Mouse (Mus musculus): ENCODE data around the gene Pold1. TPM values are rescaled to one million over a fixed set of nuclear protein-coding genes. Genes with fewer than 3 reads are reported as not detected.

Pold1 gene
- polyA plus RNA-seq (2012; rRNA removed): 34.3 and 38.3 TPM in 2 replicates

GRCm38 (mm10) chr7:44548497-44549087 lies at the start of gene Pold1:
Gene Pold1, minus strand, starts transcription at chr7:44548849.
- DNase-seq: peak; percentile 100
- H3K4me1 ChIP-seq (ENCODE audit: control insufficient read depth, insufficient read depth, low read length): no peaks in the 10 kb centered on the region; the same call in 1 of the 2 replicates
- peak within 1 kb of the TSS; percentile 95 for H3K4me3 ChIP-seq (replicated peaks; ENCODE audit: extremely low read depth, low read depth, low read length)
- TF ChIP-seq CTCF (IDR thresholded peaks at IDR 0.05; ENCODE audit: insufficient read depth, low read length): peak; percentile 77
- TF ChIP-seq POLR2A (IDR thresholded peaks at IDR 0.05; ENCODE audit: borderline replicate concordance, extremely low read depth, low read depth, low read length): peak; percentile 34; the same call in 1 of the 2 replicates
- WGBS: under 1% methylated on average over 43 of the region's 43 CpGs

GRCm38 (mm10) chr7:44598336-44598735 lies 49.7 kb upstream of the Pold1 start:
- no peak overlapping the region for H3K4me3 ChIP-seq (replicated peaks; ENCODE audit: extremely low read depth, low read depth, low read length)
- WGBS: 71% methylated on average over 12 of the region's 12 CpGs
- no peak for TF ChIP-seq POLR2A (IDR thresholded peaks at IDR 0.05; ENCODE audit: borderline replicate concordance, extremely low read depth, low read depth, low read length)
- no peak for TF ChIP-seq CTCF (IDR thresholded peaks at IDR 0.05; ENCODE audit: insufficient read depth, low read length)
- H3K4me1 ChIP-seq (ENCODE audit: control insufficient read depth, insufficient read depth, low read length): no peaks in the 10 kb centered on the region
- DNase-seq: no peak

GRCm38 (mm10) chr7:44597666-44598065 lies 49.0 kb upstream of the Pold1 start:
- Histone ChIP-seq H3K4me1 (ENCODE audit: control insufficient read depth, insufficient read depth, low read length) (no peaks in the 10 kb centered on the region), H3K4me3 (replicated peaks; ENCODE audit: extremely low read depth, low read depth, low read length) (no peak overlapping the region)
- TF ChIP-seq CTCF (IDR thresholded peaks at IDR 0.05; ENCODE audit: insufficient read depth, low read length) (no peak), POLR2A (IDR thresholded peaks at IDR 0.05; ENCODE audit: borderline replicate concordance, extremely low read depth, low read depth, low read length) (no peak)
- DNase-seq: no peak
- WGBS: 81% methylated on average over 4 of the region's 4 CpGs

- Histone ChIP-seq H3K4me3 (replicated peaks; ENCODE audit: extremely low read depth, low read depth, low read length) (no peak overlapping the region), H3K4me1 (ENCODE audit: control insufficient read depth, insufficient read depth, low read length) (no peaks in the 10 kb centered on the region)
- TF ChIP-seq POLR2A (IDR thresholded peaks at IDR 0.05; ENCODE audit: borderline replicate concordance, extremely low read depth, low read depth, low read length): no peak
- TF ChIP-seq CTCF (IDR thresholded peaks at IDR 0.05; ENCODE audit: insufficient read depth, low read length): no peak
- WGBS: 55% methylated on average over 5 of the region's 5 CpGs
- DNase-seq: no peak
Measured at GRCm38 (mm10) chr7:44596996-44597538, 48.4 kb upstream of the Pold1 start.

GRCm38 (mm10) chr7:44596051-44596450 lies 47.4 kb upstream of the Pold1 start:
- WGBS: 92% methylated on average over 6 of the region's 6 CpGs
- Histone ChIP-seq H3K4me1 (ENCODE audit: control insufficient read depth, insufficient read depth, low read length) (no peaks in the 10 kb centered on the region), H3K4me3 (replicated peaks; ENCODE audit: extremely low read depth, low read depth, low read length) (no peak overlapping the region)
- TF ChIP-seq POLR2A (IDR thresholded peaks at IDR 0.05; ENCODE audit: borderline replicate concordance, extremely low read depth, low read depth, low read length): no peak
- TF ChIP-seq CTCF (IDR thresholded peaks at IDR 0.05; ENCODE audit: insufficient read depth, low read length): no peak
- DNase-seq: no peak

GRCm38 (mm10) chr7:44595131-44595561 lies 46.5 kb upstream of the Pold1 start:
- no peak for DNase-seq
- H3K4me3 ChIP-seq (replicated peaks; ENCODE audit: extremely low read depth, low read depth, low read length): no peak overlapping the region
- TF ChIP-seq CTCF (IDR thresholded peaks at IDR 0.05; ENCODE audit: insufficient read depth, low read length) (no peak), POLR2A (IDR thresholded peaks at IDR 0.05; ENCODE audit: borderline replicate concordance, extremely low read depth, low read depth, low read length) (no peak)
- H3K4me1 ChIP-seq (ENCODE audit: control insufficient read depth, insufficient read depth, low read length): no peaks in the 10 kb centered on the region
- WGBS: 93% methylated on average over 20 of the region's 20 CpGs

GRCm38 (mm10) chr7:44594291-44594690 lies 45.6 kb upstream of the Pold1 start:
- 56% methylated on average over 6 of the region's 6 CpGs for whole genome bisulfite sequencing
- DNase-seq: no peak
- 0 out of 2 replicates have a peak, but pooled peaks cover 2% of the 10 kb centered on the region for H3K4me1 ChIP-seq (ENCODE audit: control insufficient read depth, insufficient read depth, low read length)
- no peak overlapping the region for H3K4me3 ChIP-seq (replicated peaks; ENCODE audit: extremely low read depth, low read depth, low read length)
- TF ChIP-seq POLR2A (IDR thresholded peaks at IDR 0.05; ENCODE audit: borderline replicate concordance, extremely low read depth, low read depth, low read length) (no peak), CTCF (IDR thresholded peaks at IDR 0.05; ENCODE audit: insufficient read depth, low read length) (no peak)

GRCm38 (mm10) chr7:44593775-44594174 lies 45.1 kb upstream of the Pold1 start:
- H3K4me3 ChIP-seq (replicated peaks; ENCODE audit: extremely low read depth, low read depth, low read length): peak overlapping the region; percentile 25
- DNase-seq: peak; percentile 79

GRCm38 (mm10) chr7:44593051-44593450 lies 44.4 kb upstream of the Pold1 start:
- Histone ChIP-seq H3K4me1 (ENCODE audit: control insufficient read depth, insufficient read depth, low read length) (0 out of 2 replicates have a peak, but pooled peaks cover 3% of the 10 kb centered on the region), H3K4me3 (replicated peaks; ENCODE audit: extremely low read depth, low read depth, low read length) (peak overlapping the region; percentile 17)
- 5% methylated on average over 13 of the region's 15 CpGs for WGBS
- TF ChIP-seq POLR2A (IDR thresholded peaks at IDR 0.05; ENCODE audit: borderline replicate concordance, extremely low read depth, low read depth, low read length) (no peak), CTCF (IDR thresholded peaks at IDR 0.05; ENCODE audit: insufficient read depth, low read length) (no peak)
- DNase-seq: no peak

More at GRCm38 (mm10) chr7:44593775-44594174, 45.1 kb upstream of the Pold1 start:
- 1% methylated on average over 22 of the region's 22 CpGs for WGBS
- TF ChIP-seq CTCF (IDR thresholded peaks at IDR 0.05; ENCODE audit: insufficient read depth, low read length) (no peak), POLR2A (IDR thresholded peaks at IDR 0.05; ENCODE audit: borderline replicate concordance, extremely low read depth, low read depth, low read length) (no peak)
- 0 out of 2 replicates have a peak, but pooled peaks cover 3% of the 10 kb centered on the region for H3K4me1 ChIP-seq (ENCODE audit: control insufficient read depth, insufficient read depth, low read length)
